Mouse (Mus musculus) erythroid progenitor cell, adult 5-6 weeks (primary cell): Measurements from ENCODE around the gene Lysmd2. TPM values are rescaled to one million over a fixed set of nuclear protein-coding genes. Genes with fewer than 3 reads are reported as not detected.
A peak's percentile ranks its signal among the peaks of the same experiment; 100 is the strongest.
"Not testable (repeated sequence)": the region's sequence is repeated elsewhere in the genome, so short reads cannot be mapped to it uniquely, and the experiment has no call there.

ENCODE experiments used
- ATAC-seq: replicated peaks from 2 replicates; pipeline ENCODE4 v1.8.0; 2016; ENCODE audit warnings: moderate number of reproducible peaks, mild to moderate bottlenecking, moderate TSS enrichment, inconsistent platforms; ENCODE audit not compliant: poor library complexity, low FRiP score, severe bottlenecking
- total RNA-seq, 2 experiments: library from RNA; stranded (forward) in 1 of 2; stranded (reverse) in 1 of 2; fragments of 150-400 nt in 1 of 2; fragments of 186-747, 209-891 nt in 1 of 2; gene quantifications; 2 replicates each; pipeline versions ENCODE4 v1.2.3 to v1.2.4; 2015 to 2017; ENCODE audit warnings: low replicate concordance in 2 of 2

Gene Lysmd2
- total RNA-seq (2015; ENCODE audit: low replicate concordance) (not detected in 2 replicates), total RNA-seq (2017; ENCODE audit: low replicate concordance) (not detected in 2 replicates)

DNA sequence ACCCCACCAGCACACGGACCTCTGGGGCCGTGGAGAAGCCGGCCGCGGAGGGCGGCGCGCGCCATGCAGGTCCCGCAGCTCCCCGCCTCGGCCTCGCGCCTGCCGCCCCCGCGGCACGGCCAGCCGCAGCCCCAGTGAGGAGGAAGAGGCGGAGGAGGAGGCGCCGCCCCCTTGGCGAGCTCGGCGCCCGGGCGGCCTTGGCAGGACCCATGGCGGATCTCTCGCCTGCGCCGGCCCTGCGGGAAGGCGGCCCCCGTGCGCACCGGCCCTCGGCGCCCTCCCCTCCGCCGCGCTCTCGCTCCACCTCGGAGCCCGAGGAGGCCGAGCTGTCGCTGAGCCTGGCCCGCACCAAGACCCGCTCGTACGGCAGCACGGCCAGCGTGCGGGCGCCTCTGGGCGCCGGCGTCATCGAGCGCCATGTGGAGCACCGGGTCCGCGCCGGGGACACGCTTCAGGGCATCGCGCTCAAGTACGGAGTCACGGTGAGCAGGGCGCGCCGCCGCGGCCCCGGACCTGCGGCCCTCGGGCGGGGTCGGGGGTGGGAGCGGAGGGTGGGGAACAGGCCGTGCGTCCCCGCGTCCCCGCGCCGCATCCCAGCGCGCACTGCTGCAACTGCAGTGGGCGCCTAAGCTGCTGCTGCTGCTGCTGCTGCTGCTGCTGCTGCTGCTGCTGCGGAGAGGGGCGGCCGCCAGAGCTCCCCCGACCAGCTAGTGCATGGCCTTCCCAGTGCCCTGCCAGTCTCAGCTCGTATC is at the start of gene Lysmd2:
Gene Lysmd2, plus strand, starts transcription at position 186 of the 752 bp plus-strand sequence.
- no peak for ATAC-seq

DNA sequence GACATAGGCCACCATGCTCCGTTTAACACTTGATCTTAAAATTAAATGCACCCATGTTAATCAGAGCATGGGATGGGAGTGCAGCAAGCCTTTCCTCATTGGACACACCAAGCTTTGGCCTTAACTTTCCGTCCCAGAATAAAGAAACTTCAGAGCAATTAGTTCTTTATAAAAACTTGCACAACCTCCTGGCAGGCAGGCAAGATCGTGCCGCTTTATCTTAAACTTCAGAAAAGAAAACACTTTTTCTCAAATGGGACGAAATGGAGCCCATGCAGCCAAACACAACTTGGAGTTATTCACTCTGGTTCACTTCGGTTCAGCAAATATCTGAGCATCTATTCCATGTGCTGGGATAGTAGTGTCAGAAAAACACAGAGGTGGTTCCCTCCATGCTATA is 46.2 kb upstream of the Lysmd2 start:
- ATAC-seq: no peak

GRCm38 (mm10) chr9:75581694-75582350 is 43.7 kb upstream of the Lysmd2 start:
- peak; percentile 46; the same call in 1 of the 2 replicates for ATAC-seq

- no peak for ATAC-seq
Observed at GRCm38 (mm10) chr9:75589850-75590790, 35.4 kb upstream of the Lysmd2 start.

GRCm38 (mm10) chr9:75593481-75593880 is 32.1 kb upstream of the Lysmd2 start:
- no peak for ATAC-seq

GRCm38 (mm10) chr9:75597036-75597435 is 28.5 kb upstream of the Lysmd2 start:
- ATAC-seq: no peak

DNA sequence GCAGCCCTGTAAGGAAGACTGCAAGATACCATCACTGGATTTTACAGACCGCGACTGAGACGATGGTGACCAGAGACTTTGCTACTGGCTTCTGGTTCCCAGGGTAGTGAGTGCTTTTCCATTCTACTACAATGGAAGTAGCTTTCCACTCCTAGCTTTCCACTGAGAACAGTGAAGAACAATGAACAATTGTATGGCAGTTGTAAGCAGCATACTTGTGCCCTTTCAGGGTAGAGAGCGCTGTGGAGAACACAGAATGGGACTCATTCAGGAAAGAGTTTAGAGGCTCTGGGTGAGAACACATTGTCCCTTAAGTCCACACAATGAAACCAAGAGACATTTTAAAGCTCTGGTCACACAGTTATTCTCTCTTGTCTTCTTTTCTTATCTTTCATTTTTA is 27.9 kb upstream of the Lysmd2 start:
- no peak for ATAC-seq

GRCm38 (mm10) chr9:75599191-75599841 is 26.2 kb upstream of the Lysmd2 start:
- no peak for ATAC-seq

GRCm38 (mm10) chr9:75600166-75600934 is 25.2 kb upstream of the Lysmd2 start:
- ATAC-seq: no peak

DNA sequence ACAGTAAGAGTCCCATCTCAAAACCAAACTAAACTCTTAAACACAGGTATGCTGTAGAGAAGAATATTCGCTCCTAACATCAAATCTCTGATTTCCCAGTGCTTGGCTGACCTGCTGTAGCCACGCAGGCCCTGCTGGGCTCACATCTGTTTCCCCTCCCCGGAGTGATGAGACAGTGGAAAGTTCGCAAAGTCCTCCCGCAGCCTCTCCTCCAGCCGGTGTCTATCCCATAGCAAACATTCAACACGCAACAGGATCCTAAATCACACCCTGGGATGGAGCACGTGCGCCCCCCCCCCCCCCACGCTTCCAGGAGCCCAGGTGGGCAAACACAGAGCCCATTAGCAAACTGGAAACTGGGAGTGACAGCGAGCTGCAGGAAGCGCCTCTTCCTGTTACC is 24.0 kb upstream of the Lysmd2 start:
- ATAC-seq: no peak

- no peak for ATAC-seq
Observed at GRCm38 (mm10) chr9:75607496-75607895, 18.0 kb upstream of the Lysmd2 start.

- no peak for ATAC-seq
Observed at GRCm38 (mm10) chr9:75609505-75609904, 16.0 kb upstream of the Lysmd2 start.

DNA sequence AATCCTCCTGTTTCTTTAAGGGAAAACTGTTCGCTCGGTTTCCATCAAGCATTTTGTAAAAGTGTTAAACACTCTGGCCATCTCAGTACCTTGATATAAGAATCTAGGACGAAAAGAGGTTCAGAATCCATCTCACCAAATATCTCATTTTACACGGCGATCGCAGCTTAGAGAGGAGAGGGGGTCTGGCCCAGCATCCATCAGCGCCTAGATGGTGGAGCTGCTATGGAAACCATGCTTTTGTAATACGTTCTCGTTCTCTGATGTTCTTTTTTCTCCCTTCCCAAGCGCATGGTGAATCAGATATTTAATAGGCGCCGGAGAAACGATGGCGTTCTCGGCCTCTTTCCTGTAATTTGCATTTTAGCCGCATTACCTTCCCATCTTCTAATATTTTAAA is 15.6 kb upstream of the Lysmd2 start:
- ATAC-seq: no peak

GRCm38 (mm10) chr9:75610571-75611493 is 14.7 kb upstream of the Lysmd2 start, which contains the start of gene Tmod2:
Tmod2 (minus strand) TSS chr9:75611325.
- no peak for ATAC-seq

DNA sequence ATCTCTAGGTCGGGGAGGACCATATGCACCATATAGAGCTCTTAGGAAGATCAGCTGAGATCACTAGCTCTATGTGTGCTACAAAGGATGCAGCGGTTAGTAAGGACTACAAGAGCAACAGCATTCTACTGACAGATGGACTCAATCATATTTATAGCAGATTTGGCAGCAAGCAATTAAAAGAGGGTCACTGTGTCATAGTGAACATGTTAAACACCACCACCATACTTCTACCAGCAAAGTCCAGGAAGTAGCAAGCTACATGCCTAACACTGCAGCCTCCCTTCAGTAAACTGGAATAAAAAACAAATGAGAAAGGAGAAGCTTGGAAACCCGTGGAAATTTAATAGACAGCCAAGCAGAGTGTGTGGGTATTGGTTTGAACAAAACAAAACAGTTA is 9.0 kb upstream of the Lysmd2 start:
- ATAC-seq: no peak

- ATAC-seq: no peak
Observed at GRCm38 (mm10) chr9:75618836-75619400, 6.6 kb upstream of the Lysmd2 start.

DNA sequence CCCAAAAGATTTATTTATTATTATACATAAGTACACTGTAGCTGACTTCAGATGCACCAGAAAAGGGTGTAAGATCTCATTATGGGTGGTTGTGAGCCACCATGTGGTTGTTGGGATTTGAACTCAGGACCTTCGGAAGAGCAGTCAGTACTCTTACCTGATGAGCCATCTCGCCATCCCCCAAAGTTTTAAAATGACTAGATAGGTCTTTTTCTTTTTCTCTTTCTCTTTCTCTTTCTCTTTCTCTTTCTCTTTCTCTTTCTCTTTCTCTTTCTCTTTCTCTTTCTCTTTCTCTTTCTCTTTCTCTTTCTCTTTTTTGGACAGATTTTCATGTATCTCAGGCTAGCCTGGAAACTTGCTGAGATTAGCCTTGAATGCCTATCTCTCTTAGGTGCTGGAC is 5.8 kb upstream of the Lysmd2 start:
- ATAC-seq: not testable (repeated sequence)

- no peak for ATAC-seq
Observed at GRCm38 (mm10) chr9:75621428-75621827, 4.1 kb upstream of the Lysmd2 start.
